Mouse (Mus musculus): ENCODE measurements around the gene Tmem222.

GRCm38 (mm10) chr4:133220656-133221055, 56.9 kb downstream of the Tmem222 start:
- no peak for TF ChIP-seq POLR2A (IDR thresholded peaks at IDR 0.05; ENCODE audit: control insufficient read depth in 1 of 2, insufficient read depth in 1 of 2, low read depth in 1 of 2, low read length in 2 of 2, poor library complexity in 1 of 2)
- no peak for TF ChIP-seq ZC3H11A (IDR thresholded peaks at IDR 0.05; ENCODE audit: low read depth, low read length)
- no peak for TF ChIP-seq CTCF (IDR thresholded peaks at IDR 0.05 in 2 of 3, conservative IDR thresholded peaks at IDR 0.05 in 1 of 3; ENCODE audit: control insufficient read depth in 1 of 3, insufficient read depth in 1 of 3, low read depth in 2 of 3, low read length in 3 of 3, poor library complexity in 1 of 3, severe bottlenecking in 1 of 3)
- no peak for TF ChIP-seq MYC (IDR thresholded peaks at IDR 0.05; ENCODE audit: low read depth, low read length)
- no peak for TF ChIP-seq GATA1 (IDR thresholded peaks at IDR 0.05; ENCODE audit: low read depth, low read length)
- TF ChIP-seq UBTF (IDR thresholded peaks at IDR 0.05; ENCODE audit: borderline replicate concordance, insufficient read depth, low read depth, low read length): no peak
- no peak for TF ChIP-seq USF1 (IDR thresholded peaks at IDR 0.05; ENCODE audit: low read depth, low read length)
- TF ChIP-seq RCOR1 (IDR thresholded peaks at IDR 0.05; ENCODE audit: low read depth, low read length): no peak
- TF ChIP-seq MXI1 (IDR thresholded peaks at IDR 0.05; ENCODE audit: low read depth, low read length): no peak
- no peak for TF ChIP-seq SMC3 (IDR thresholded peaks at IDR 0.05; ENCODE audit: low read depth, low read length)
- TF ChIP-seq ETS1 (IDR thresholded peaks at IDR 0.05; ENCODE audit: low read depth, low read length): no peak
- TF ChIP-seq MEF2A (IDR thresholded peaks at IDR 0.05; ENCODE audit: extremely low read depth, insufficient replicate concordance, low read depth, low read length, poor library complexity, severe bottlenecking): no peak
- TF ChIP-seq TCF12 (IDR thresholded peaks at IDR 0.05; ENCODE audit: low read depth, low read length): no peak
- TF ChIP-seq MAFK (IDR thresholded peaks at IDR 0.05; ENCODE audit: borderline replicate concordance, low read depth, low read length): no peak
